Mouse (Mus musculus): ENCODE results near the gene Rsg1. TPM values are rescaled to one million over a fixed set of nuclear protein-coding genes. Genes with fewer than 3 reads are reported as not detected.

Rsg1 gene
- polyA plus RNA-seq, 1 experiment from 2014 or later: 4.9 TPM

- peak within 1 kb of the TSS; percentile 0; the same call in 1 of the 2 replicates for H3K27ac ChIP-seq (ENCODE audit: low read depth)
- H3K4me3 ChIP-seq (ENCODE audit: low read depth, low read length): peak within 1 kb of the TSS; percentile 38
- H3K9me3 ChIP-seq (ENCODE audit: control insufficient read depth, low read length): no peaks in the 10 kb centered on the region
- no peaks in the 10 kb centered on the region for H3K36me3 ChIP-seq (ENCODE audit: control insufficient read depth, insufficient read depth, low read length)
- peak within 1 kb of the TSS; percentile 37; the same call in 1 of the 2 replicates for H3K9ac ChIP-seq (ENCODE audit: low read length)
- peak within 1 kb of the TSS; percentile 78 for H3K4me2 ChIP-seq (ENCODE audit: low read length)
- ATAC-seq (replicated peaks; ENCODE audit: low FRiP score, low TSS enrichment, low read depth): peak; percentile 87
- WGBS: 2% methylated on average over 31 of the region's 31 CpGs
- peaks cover 47% of the 10 kb centered on the region for H3K27me3 ChIP-seq (replicated peaks; ENCODE audit: control insufficient read depth, insufficient read depth, low read length)
- peak; percentile 88 for DNase-seq (ENCODE audit: low spot score)
- peaks cover 33% of the 10 kb centered on the region for H3K4me1 ChIP-seq (replicated peaks; ENCODE audit: control insufficient read depth, insufficient read depth, low read length)
Measured at GRCm38 (mm10) chr4:141239388-141240125, 25.8 kb downstream of the Rsg1 start, which contains the start of gene Arhgef19. Arhgef19 (plus strand) TSS chr4:141239499.

- no peak overlapping the region for H3K9ac ChIP-seq (ENCODE audit: low read length)
- WGBS: 3% methylated on average over 14 of the region's 14 CpGs
- H3K27ac ChIP-seq (ENCODE audit: low read depth): no peak overlapping the region
- no peaks in the 10 kb centered on the region for H3K36me3 ChIP-seq (ENCODE audit: control insufficient read depth, insufficient read depth, low read length)
- peak overlapping the region; percentile 78 for H3K4me2 ChIP-seq (ENCODE audit: low read length)
- ATAC-seq (replicated peaks; ENCODE audit: low FRiP score, low TSS enrichment, low read depth): peak; percentile 40; the same call in 1 of the 2 replicates
- DNase-seq (ENCODE audit: low spot score): peak; percentile 80
- peaks cover 51% of the 10 kb centered on the region for H3K27me3 ChIP-seq (replicated peaks; ENCODE audit: control insufficient read depth, insufficient read depth, low read length)
- no peaks in the 10 kb centered on the region for H3K9me3 ChIP-seq (ENCODE audit: control insufficient read depth, low read length)
- H3K4me1 ChIP-seq (replicated peaks; ENCODE audit: control insufficient read depth, insufficient read depth, low read length): peaks cover 42% of the 10 kb centered on the region
- H3K4me3 ChIP-seq (ENCODE audit: low read depth, low read length): peak overlapping the region; percentile 38
Measured at GRCm38 (mm10) chr4:141240617-141241016, 26.9 kb downstream of the Rsg1 start.

GRCm38 (mm10) chr4:141241861-141242260 lies 28.1 kb downstream of the Rsg1 start:
- H3K27ac ChIP-seq (ENCODE audit: low read depth): peak overlapping the region; percentile 62; the same call in 1 of the 2 replicates
- H3K36me3 ChIP-seq (ENCODE audit: control insufficient read depth, insufficient read depth, low read length): no peaks in the 10 kb centered on the region
- peak overlapping the region; percentile 45 for H3K4me2 ChIP-seq (ENCODE audit: low read length)
- peaks cover 63% of the 10 kb centered on the region for H3K27me3 ChIP-seq (replicated peaks; ENCODE audit: control insufficient read depth, insufficient read depth, low read length)
- H3K9me3 ChIP-seq (ENCODE audit: control insufficient read depth, low read length): no peaks in the 10 kb centered on the region
- peaks cover 48% of the 10 kb centered on the region for H3K4me1 ChIP-seq (replicated peaks; ENCODE audit: control insufficient read depth, insufficient read depth, low read length)
- 31% methylated on average over 15 of the region's 15 CpGs for whole genome bisulfite sequencing
- ATAC-seq (replicated peaks; ENCODE audit: low FRiP score, low TSS enrichment, low read depth): no peak
- no peak overlapping the region for H3K9ac ChIP-seq (ENCODE audit: low read length)
- no peak for DNase-seq (ENCODE audit: low spot score)
- 0 out of 2 replicates have a peak overlapping the region, but pooled peaks have one; percentile 19 for H3K4me3 ChIP-seq (ENCODE audit: low read depth, low read length)

GRCm38 (mm10) chr4:141242651-141243241 lies 29.0 kb downstream of the Rsg1 start:
- DNase-seq (ENCODE audit: low spot score) (no peak), ATAC-seq (replicated peaks; ENCODE audit: low FRiP score, low TSS enrichment, low read depth) (peak; percentile 19; the same call in 1 of the 2 replicates)
- Histone ChIP-seq H3K27ac (ENCODE audit: low read depth) (peak overlapping the region; percentile 62; the same call in 1 of the 2 replicates), H3K4me1 (replicated peaks; ENCODE audit: control insufficient read depth, insufficient read depth, low read length) (peaks cover 57% of the 10 kb centered on the region), H3K9ac (ENCODE audit: low read length) (peak overlapping the region; percentile 38; the same call in 1 of the 2 replicates), H3K9me3 (ENCODE audit: control insufficient read depth, low read length) (no peaks in the 10 kb centered on the region), H3K36me3 (ENCODE audit: control insufficient read depth, insufficient read depth, low read length) (no peaks in the 10 kb centered on the region), H3K27me3 (replicated peaks; ENCODE audit: control insufficient read depth, insufficient read depth, low read length) (peaks cover 69% of the 10 kb centered on the region), H3K4me3 (ENCODE audit: low read depth, low read length) (peak overlapping the region; percentile 19; the same call in 1 of the 2 replicates), H3K4me2 (ENCODE audit: low read length) (peak overlapping the region; percentile 45)
- 14% methylated on average over 11 of the region's 11 CpGs for WGBS

- no peak overlapping the region for H3K27ac ChIP-seq (ENCODE audit: low read depth)
- no peak overlapping the region for H3K9ac ChIP-seq (ENCODE audit: low read length)
- peak overlapping the region; percentile 45 for H3K4me2 ChIP-seq (ENCODE audit: low read length)
- 47% methylated on average over 5 of the region's 5 CpGs for WGBS
- no peaks in the 10 kb centered on the region for H3K9me3 ChIP-seq (ENCODE audit: control insufficient read depth, low read length)
- ATAC-seq (replicated peaks; ENCODE audit: low FRiP score, low TSS enrichment, low read depth) (no peak), DNase-seq (ENCODE audit: low spot score) (no peak)
- H3K4me3 ChIP-seq (ENCODE audit: low read depth, low read length): no peak overlapping the region
- H3K36me3 ChIP-seq (ENCODE audit: control insufficient read depth, insufficient read depth, low read length): no peaks in the 10 kb centered on the region
- peaks cover 64% of the 10 kb centered on the region for H3K4me1 ChIP-seq (replicated peaks; ENCODE audit: control insufficient read depth, insufficient read depth, low read length)
- H3K27me3 ChIP-seq (replicated peaks; ENCODE audit: control insufficient read depth, insufficient read depth, low read length): peaks cover 74% of the 10 kb centered on the region
Measured at GRCm38 (mm10) chr4:141243636-141244035, 29.9 kb downstream of the Rsg1 start.

- H3K36me3 ChIP-seq (ENCODE audit: control insufficient read depth, insufficient read depth, low read length): 0 out of 2 replicates have a peak, but pooled peaks cover 4% of the 10 kb centered on the region
- WGBS: 59% methylated on average over 5 of the region's 5 CpGs
- peak overlapping the region; percentile 45 for H3K4me2 ChIP-seq (ENCODE audit: low read length)
- H3K27ac ChIP-seq (ENCODE audit: low read depth): peak overlapping the region; percentile 47
- no peak for DNase-seq (ENCODE audit: low spot score)
- H3K9me3 ChIP-seq (ENCODE audit: control insufficient read depth, low read length): no peaks in the 10 kb centered on the region
- no peak overlapping the region for H3K4me3 ChIP-seq (ENCODE audit: low read depth, low read length)
- ATAC-seq (replicated peaks; ENCODE audit: low FRiP score, low TSS enrichment, low read depth): no peak
- H3K9ac ChIP-seq (ENCODE audit: low read length): no peak overlapping the region
- H3K4me1 ChIP-seq (replicated peaks; ENCODE audit: control insufficient read depth, insufficient read depth, low read length): peaks cover 60% of the 10 kb centered on the region
- H3K27me3 ChIP-seq (replicated peaks; ENCODE audit: control insufficient read depth, insufficient read depth, low read length): peaks cover 76% of the 10 kb centered on the region
Measured at GRCm38 (mm10) chr4:141244401-141244800, 30.6 kb downstream of the Rsg1 start.

GRCm38 (mm10) chr4:141244931-141245425 lies 31.2 kb downstream of the Rsg1 start:
- Histone ChIP-seq H3K4me3 (ENCODE audit: low read depth, low read length) (no peak overlapping the region), H3K4me2 (ENCODE audit: low read length) (peak overlapping the region; percentile 45), H3K9ac (ENCODE audit: low read length) (0 out of 2 replicates have a peak overlapping the region, but pooled peaks have one; percentile 8), H3K27ac (ENCODE audit: low read depth) (peak overlapping the region; percentile 47), H3K9me3 (ENCODE audit: control insufficient read depth, low read length) (no peaks in the 10 kb centered on the region), H3K4me1 (replicated peaks; ENCODE audit: control insufficient read depth, insufficient read depth, low read length) (peaks cover 60% of the 10 kb centered on the region), H3K36me3 (ENCODE audit: control insufficient read depth, insufficient read depth, low read length) (0 out of 2 replicates have a peak, but pooled peaks cover 5% of the 10 kb centered on the region), H3K27me3 (replicated peaks; ENCODE audit: control insufficient read depth, insufficient read depth, low read length) (peaks cover 77% of the 10 kb centered on the region)
- DNase-seq (ENCODE audit: low spot score) (no peak), ATAC-seq (replicated peaks; ENCODE audit: low FRiP score, low TSS enrichment, low read depth) (no peak)
- WGBS: 29% methylated on average over 9 of the region's 9 CpGs

GRCm38 (mm10) chr4:141246089-141246997 lies 32.6 kb downstream of the Rsg1 start:
- no peak overlapping the region for H3K4me2 ChIP-seq (ENCODE audit: low read length)
- no peaks in the 10 kb centered on the region for H3K9me3 ChIP-seq (ENCODE audit: control insufficient read depth, low read length)
- no peak overlapping the region for H3K4me3 ChIP-seq (ENCODE audit: low read depth, low read length)
- 0 out of 2 replicates have a peak, but pooled peaks cover 5% of the 10 kb centered on the region for H3K36me3 ChIP-seq (ENCODE audit: control insufficient read depth, insufficient read depth, low read length)
- no peak overlapping the region for H3K27ac ChIP-seq (ENCODE audit: low read depth)
- no peak overlapping the region for H3K9ac ChIP-seq (ENCODE audit: low read length)
- peaks cover 49% of the 10 kb centered on the region for H3K4me1 ChIP-seq (replicated peaks; ENCODE audit: control insufficient read depth, insufficient read depth, low read length)
- ATAC-seq (replicated peaks; ENCODE audit: low FRiP score, low TSS enrichment, low read depth): no peak
- no peak for DNase-seq (ENCODE audit: low spot score)
- 29% methylated on average over 24 of the region's 24 CpGs for WGBS
- H3K27me3 ChIP-seq (replicated peaks; ENCODE audit: control insufficient read depth, insufficient read depth, low read length): peaks cover 63% of the 10 kb centered on the region

Measured in intestine, embryonic 14.5 days (tissue).